Mouse (Mus musculus): ENCODE measurements at regions not wholly inside any gene's neighbourhood (a gene's known extent, or its start where the extent isn't known, plus 50 kb on each side); places are given as distances from the start of the nearest gene placed in this dataset.

GRCm38 (mm10) chr1:41384731-41385130 lies 579.3 kb downstream of the Tmem182 start:
- TF ChIP-seq CTCF (IDR thresholded peaks at IDR 0.05; ENCODE audit: low read depth, low read length) (no peak), POLR2A (IDR thresholded peaks at IDR 0.05; ENCODE audit: insufficient read depth, low read length) (no peak), EP300 (IDR thresholded peaks at IDR 0.05; ENCODE audit: insufficient read depth, low read depth, low read length) (no peak)
